Mouse (Mus musculus) lung, adult 2 months (tissue): Measurements from ENCODE around the gene Mvk.

Experiments used
- CTCF ChIP-seq: fragments of 200-500 bp; IDR thresholded peaks from 2 replicates; pipeline ENCODE4 v1.5.1; 2011; ENCODE audit warnings: mild to moderate bottlenecking, low read length, control low read depth; ENCODE audit not compliant: insufficient read depth
- POLR2A ChIP-seq: fragments of 200-500 bp; IDR thresholded peaks from 2 replicates; pipeline ENCODE4 v1.6.1; 2011; ENCODE audit warnings: low read depth, mild to moderate bottlenecking, control low read depth, low read length, borderline replicate concordance; ENCODE audit errors: extremely low read depth

GRCm38 (mm10) chr5:114474741-114475491 lies 30.8 kb downstream of the Mvk start:
- TF ChIP-seq CTCF (no peak), POLR2A (no peak)
